15 mouse cellular contexts compared by ENCODE assay signal in genomic region chr10:3645030-3645429, GRCm38 (mm10).
DNase-seq lines count a peak whose midpoint lies in the region; ATAC-seq and TF ChIP-seq lines count a peak whose summit lies in the region.
"Had no signal": no experiment of that assay in that cellular context is flagged by ENCODE, and none has a peak within 500 bp of the region (broad histone marks: within the 10 kb centered on the region; RNA-seq: fewer than 3 reads in every experiment).

No protein-coding gene starts in this region.

- no peaks in the 10 kb centered on the region for H3K27me3 ChIP-seq in kidney, embryonic 15.5 days
- H3K27me3 ChIP-seq in kidney, adult 2 months (replicated peaks; ENCODE audit: control insufficient read depth, insufficient read depth, low read length): no peaks in the 10 kb centered on the region
- no peaks in the 10 kb centered on the region for H3K27me3 ChIP-seq in midbrain, embryonic 11.5 days (ENCODE audit: control insufficient read depth, insufficient read depth, low read length)
- no peaks in the 10 kb centered on the region for H3K27me3 ChIP-seq in midbrain, embryonic 16.5 days (ENCODE audit: control insufficient read depth, insufficient read depth, low read depth, low read length)
- H3K27me3 ChIP-seq: hindbrain, embryonic 15.5 days; liver, embryonic 13.5 days; midbrain, embryonic 15.5 days; neural tube, embryonic 15.5 days had no signal

- H3K36me3 ChIP-seq in kidney, embryonic 15.5 days: no peaks in the 10 kb centered on the region
- H3K36me3 ChIP-seq in kidney, adult 2 months (ENCODE audit: control insufficient read depth, insufficient read depth, low read length): no peaks in the 10 kb centered on the region
- no peaks in the 10 kb centered on the region for H3K36me3 ChIP-seq in midbrain, embryonic 11.5 days (ENCODE audit: control insufficient read depth, insufficient read depth, low read length)
- H3K36me3 ChIP-seq in midbrain, embryonic 16.5 days (ENCODE audit: control insufficient read depth, insufficient read depth, low read length): no peaks in the 10 kb centered on the region
- H3K36me3 ChIP-seq: hindbrain, embryonic 15.5 days; liver, embryonic 13.5 days; midbrain, embryonic 15.5 days; neural tube, embryonic 15.5 days had no signal

- no peak for TF ChIP-seq POLR2A in kidney, adult 2 months (IDR thresholded peaks at IDR 0.05; ENCODE audit: low read depth, low read length)

- ATAC-seq in frontal cortex, adult (ENCODE audit: low TSS enrichment): peak; percentile 90
- ATAC-seq in kidney, embryonic 15.5 days (replicated peaks; ENCODE audit: low FRiP score): peak; percentile 58
- no peak for ATAC-seq in midbrain, embryonic 11.5 days (ENCODE audit: low FRiP score)
- no peak for ATAC-seq in midbrain, embryonic 16.5 days
- ATAC-seq: midbrain, embryonic 15.5 days had no signal

- 45% methylated on average over 5 of the region's 5 CpGs for WGBS in kidney, embryonic 15.5 days
- 42% methylated on average over 5 of the region's 5 CpGs for WGBS in kidney, adult 2 months
- WGBS in midbrain, embryonic 11.5 days: 54% methylated on average over 5 of the region's 5 CpGs
- WGBS in midbrain, embryonic 16.5 days: 51% methylated on average over 5 of the region's 5 CpGs

- no peak for TF ChIP-seq CTCF in kidney, adult 2 months (conservative IDR thresholded peaks at IDR 0.05; ENCODE audit: insufficient read depth, insufficient read length, low read depth, low read length)

- no peaks in the 10 kb centered on the region for H3K9me3 ChIP-seq in kidney, embryonic 15.5 days (replicated peaks)
- no peaks in the 10 kb centered on the region for H3K9me3 ChIP-seq in midbrain, embryonic 11.5 days (ENCODE audit: control insufficient read depth, low read length)
- no peaks in the 10 kb centered on the region for H3K9me3 ChIP-seq in midbrain, embryonic 16.5 days (replicated peaks; ENCODE audit: control insufficient read depth, low read length, poor library complexity, severe bottlenecking)
- H3K9me3 ChIP-seq: hindbrain, embryonic 15.5 days; liver, embryonic 13.5 days; midbrain, embryonic 15.5 days; neural tube, embryonic 15.5 days had no signal

- intact Hi-C loops in left cerebral cortex, postnatal 36 days (cut with DNase I): no loop called here

- DNase-seq in frontal cortex, postnatal 14 days (ENCODE audit: low spot score in 2 of 2): no peak
- DNase-seq in kidney, adult 2 months: no peak
- peak; percentile 59 for DNase-seq in midbrain, embryonic 11.5 days (ENCODE audit: low spot score, missing footprints)
- peak; percentile 17 to 18 for DNase-seq in left cerebral cortex, postnatal 36 days (ENCODE audit: low spot score in 2 of 2)
- no peak for DNase-seq in urinary bladder, adult 18-20 months (ENCODE audit: low spot score in 2 of 2)
- DNase-seq: cerebellum, adult 8-10 months; gastrocnemius, postnatal 14 days; liver, embryonic 13.5 days; lung, postnatal 4 days had no signal

- H3K4me2 ChIP-seq in kidney, embryonic 15.5 days: no peak overlapping the region
- H3K4me2 ChIP-seq in midbrain, embryonic 11.5 days: no peak overlapping the region
- no peak overlapping the region for H3K4me2 ChIP-seq in midbrain, embryonic 16.5 days (ENCODE audit: low read length)
- H3K4me2 ChIP-seq: hindbrain, embryonic 15.5 days; liver, embryonic 13.5 days; midbrain, embryonic 15.5 days; neural tube, embryonic 15.5 days had no signal

- peaks cover 19% of the 10 kb centered on the region; the same call in 1 of the 2 replicates for H3K4me1 ChIP-seq in kidney, embryonic 15.5 days
- H3K4me1 ChIP-seq in kidney, adult 2 months (ENCODE audit: control insufficient read depth, insufficient read depth, low read length): no peaks in the 10 kb centered on the region
- no peaks in the 10 kb centered on the region for H3K4me1 ChIP-seq in midbrain, embryonic 11.5 days (ENCODE audit: control insufficient read depth, insufficient read depth, low read length)
- no peaks in the 10 kb centered on the region for H3K4me1 ChIP-seq in midbrain, embryonic 16.5 days (ENCODE audit: control insufficient read depth, insufficient read depth, low read length)
- H3K4me1 ChIP-seq: hindbrain, embryonic 15.5 days; liver, embryonic 13.5 days; midbrain, embryonic 15.5 days; neural tube, embryonic 15.5 days had no signal

- no peak overlapping the region for H3K4me3 ChIP-seq in kidney, embryonic 15.5 days (replicated peaks)
- no peak overlapping the region for H3K4me3 ChIP-seq in kidney, adult 2 months (ENCODE audit: insufficient read depth, low read depth, low read length)
- H3K4me3 ChIP-seq in midbrain, embryonic 11.5 days (ENCODE audit: low read depth, low read length): no peak overlapping the region
- H3K4me3 ChIP-seq in midbrain, embryonic 16.5 days (ENCODE audit: low read depth, low read length): no peak overlapping the region
- H3K4me3 ChIP-seq: hindbrain, embryonic 15.5 days; liver, embryonic 13.5 days; midbrain, embryonic 15.5 days; neural tube, embryonic 15.5 days had no signal

- 0 out of 2 replicates have a peak overlapping the region, but pooled peaks have one; percentile 7 for H3K27ac ChIP-seq in kidney, embryonic 15.5 days
- H3K27ac ChIP-seq in kidney, adult 2 months (ENCODE audit: insufficient read depth, low read depth, low read length): no peak overlapping the region
- H3K27ac ChIP-seq in midbrain, embryonic 11.5 days (ENCODE audit: low read depth, low read length): no peak overlapping the region
- no peak overlapping the region for H3K27ac ChIP-seq in midbrain, embryonic 16.5 days (ENCODE audit: low read length)
- H3K27ac ChIP-seq: liver, embryonic 13.5 days; midbrain, embryonic 15.5 days; neural tube, embryonic 15.5 days had no signal

- H3K9ac ChIP-seq in kidney, embryonic 15.5 days: no peak overlapping the region
- H3K9ac ChIP-seq in midbrain, embryonic 11.5 days (ENCODE audit: low read length): no peak overlapping the region
- H3K9ac ChIP-seq in midbrain, embryonic 16.5 days (ENCODE audit: low read depth, low read length): no peak overlapping the region
- H3K9ac ChIP-seq: hindbrain, embryonic 15.5 days; liver, embryonic 13.5 days; midbrain, embryonic 15.5 days; neural tube, embryonic 15.5 days had no signal

Comparison
In these comparisons a context has a peak if more than half of its experiments do, and no peak if none do; other contexts are left out.
1. ATAC-seq: peak in frontal cortex, adult (single experiment) and kidney, embryonic 15.5 days (single experiment); none in midbrain, embryonic 11.5 days (single experiment) and midbrain, embryonic 16.5 days (single experiment).
2. DNase-seq: peak in midbrain, embryonic 11.5 days (single experiment) and left cerebral cortex, postnatal 36 days (2 of 2); none in frontal cortex, postnatal 14 days (0 of 2), kidney, adult 2 months (single experiment) and urinary bladder, adult 18-20 months (0 of 2).